Mouse (Mus musculus): ENCODE measurements around the gene Pbx1.

DNA sequence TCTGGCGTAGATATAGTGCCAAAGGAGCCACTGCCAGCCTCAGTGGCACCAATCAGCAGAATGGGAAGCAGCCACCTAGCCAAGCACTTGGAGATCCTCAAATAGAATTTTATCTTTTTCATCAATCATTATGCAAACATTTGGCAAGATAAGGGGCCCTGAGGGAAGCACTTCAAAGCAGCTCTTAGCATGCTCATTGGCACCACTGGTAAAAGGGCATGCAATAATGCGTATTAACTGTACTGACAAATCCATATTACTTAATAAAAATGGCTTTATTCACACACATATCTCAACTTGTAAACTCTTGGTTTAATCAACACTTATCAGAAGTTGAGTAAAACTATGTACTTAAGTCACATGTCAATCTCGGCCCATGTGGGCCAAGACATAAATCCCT is 1.6 kb upstream of the Pbx1 start:
- TF ChIP-seq POLR2A (IDR thresholded peaks at IDR 0.05; ENCODE audit: extremely low read depth, insufficient read depth, low read length) (no peak), CTCF (IDR thresholded peaks at IDR 0.05; ENCODE audit: low read depth, low read length) (no peak)
